Mouse (Mus musculus): ENCODE results near the gene Vmn2r57. TPM values are rescaled to one million over a fixed set of nuclear protein-coding genes. Genes with fewer than 3 reads are reported as not detected.
"Not testable (repeated sequence)": the region's sequence is repeated elsewhere in the genome, so short reads cannot be mapped to it uniquely, and the experiment has no call there.

Vmn2r57 gene
- 0.12 and 0.16 TPM in 2 replicates for polyA plus RNA-seq (2015; fragmentation: Nextera tagmentation; extraction: Ambion mirVana)

GRCm38 (mm10) chr7:41448596-41448995 is at the start of gene Vmn2r57:
Gene Vmn2r57, minus strand, starts transcription at chr7:41448696.
- not testable (repeated sequence) for H3K9me3 ChIP-seq (ENCODE audit: control insufficient read depth, low read length); H3K4me2 ChIP-seq (ENCODE audit: low read depth, low read length); H3K27me3 ChIP-seq (replicated peaks; ENCODE audit: control insufficient read depth, insufficient read depth, low read length); H3K27ac ChIP-seq (ENCODE audit: low read length); H3K4me3 ChIP-seq (ENCODE audit: low read length); ATAC-seq; H3K4me1 ChIP-seq (ENCODE audit: control insufficient read depth, insufficient read depth, low read length); H3K9ac ChIP-seq (ENCODE audit: low read depth, low read length); H3K36me3 ChIP-seq (ENCODE audit: control insufficient read depth, insufficient read depth, low read length)
- WGBS: 81% methylated on average over 1 of the region's 1 CpGs

- Histone ChIP-seq H3K4me3 (ENCODE audit: low read length) (no peak overlapping the region), H3K9me3 (ENCODE audit: control insufficient read depth, low read length) (no peaks in the 10 kb centered on the region)
- 100% methylated on average over 2 of the region's 2 CpGs for WGBS
These were observed 49.4 kb upstream of the Vmn2r57 start for GRCm38 (mm10) chr7:41497871-41498270.

GRCm38 (mm10) chr7:41451864-41452263 is 3.4 kb upstream of the Vmn2r57 start:
- Histone ChIP-seq H3K27me3 (replicated peaks; ENCODE audit: control insufficient read depth, insufficient read depth, low read length) (no peaks in the 10 kb centered on the region), H3K4me2 (ENCODE audit: low read depth, low read length) (no peak overlapping the region), H3K4me1 (ENCODE audit: control insufficient read depth, insufficient read depth, low read length) (no peaks in the 10 kb centered on the region), H3K9me3 (ENCODE audit: control insufficient read depth, low read length) (no peaks in the 10 kb centered on the region), H3K36me3 (ENCODE audit: control insufficient read depth, insufficient read depth, low read length) (no peaks in the 10 kb centered on the region), H3K4me3 (ENCODE audit: low read length) (no peak overlapping the region), H3K27ac (ENCODE audit: low read length) (no peak overlapping the region), H3K9ac (ENCODE audit: low read depth, low read length) (no peak overlapping the region)
- no peak for ATAC-seq
- 7% methylated on average over 10 of the region's 10 CpGs for WGBS

More at GRCm38 (mm10) chr7:41497871-41498270, 49.4 kb upstream of the Vmn2r57 start:
- Histone ChIP-seq H3K4me2 (ENCODE audit: low read depth, low read length) (no peak overlapping the region), H3K27ac (ENCODE audit: low read length) (no peak overlapping the region), H3K27me3 (replicated peaks; ENCODE audit: control insufficient read depth, insufficient read depth, low read length) (no peaks in the 10 kb centered on the region), H3K9ac (ENCODE audit: low read depth, low read length) (no peak overlapping the region), H3K36me3 (ENCODE audit: control insufficient read depth, insufficient read depth, low read length) (0 out of 2 replicates have a peak, but pooled peaks cover 3% of the 10 kb centered on the region), H3K4me1 (ENCODE audit: control insufficient read depth, insufficient read depth, low read length) (0 out of 2 replicates have a peak, but pooled peaks cover 2% of the 10 kb centered on the region)
- ATAC-seq: no peak

DNA sequence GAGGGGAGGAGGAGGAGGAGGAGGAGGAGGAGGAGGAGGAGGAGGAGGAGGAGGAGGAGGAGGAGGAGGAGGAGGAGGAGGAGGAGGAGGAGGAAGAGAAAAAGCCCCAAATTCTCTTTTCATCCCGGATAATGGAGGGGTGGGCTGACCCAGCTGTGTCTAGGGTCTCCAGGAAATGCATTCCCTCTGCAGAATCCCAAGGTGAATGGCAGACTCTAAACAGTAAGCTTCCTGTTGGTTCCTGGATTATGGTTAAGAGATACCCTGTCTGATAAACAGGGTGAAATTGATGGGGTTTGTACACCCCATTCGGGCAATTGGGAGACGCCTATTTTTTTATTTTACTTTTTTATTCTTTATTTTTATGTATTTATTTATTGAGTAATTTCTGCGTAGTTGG is 54.4 kb downstream of the Vmn2r57 start:
- Histone ChIP-seq H3K36me3 (ENCODE audit: control insufficient read depth, insufficient read depth, low read length) (no peaks in the 10 kb centered on the region), H3K4me2 (ENCODE audit: low read depth, low read length) (no peak overlapping the region), H3K27ac (ENCODE audit: low read length) (no peak overlapping the region), H3K4me3 (ENCODE audit: low read length) (no peak overlapping the region), H3K4me1 (ENCODE audit: control insufficient read depth, insufficient read depth, low read length) (no peaks in the 10 kb centered on the region), H3K9ac (ENCODE audit: low read depth, low read length) (no peak overlapping the region), H3K9me3 (ENCODE audit: control insufficient read depth, low read length) (no peaks in the 10 kb centered on the region), H3K27me3 (replicated peaks; ENCODE audit: control insufficient read depth, insufficient read depth, low read length) (no peaks in the 10 kb centered on the region)
- 68% methylated on average over 4 of the region's 4 CpGs for WGBS
- ATAC-seq: no peak

- Histone ChIP-seq H3K27ac (ENCODE audit: low read length) (peak within 1 kb of the TSS; percentile 81), H3K4me1 (ENCODE audit: control insufficient read depth, insufficient read depth, low read length) (no peaks in the 10 kb centered on the region), H3K4me3 (ENCODE audit: low read length) (peak within 1 kb of the TSS; percentile 69), H3K9ac (ENCODE audit: low read depth, low read length) (peak within 1 kb of the TSS; percentile 67), H3K4me2 (ENCODE audit: low read depth, low read length) (peak within 1 kb of the TSS; percentile 54), H3K9me3 (ENCODE audit: control insufficient read depth, low read length) (no peaks in the 10 kb centered on the region), H3K36me3 (ENCODE audit: control insufficient read depth, insufficient read depth, low read length) (no peaks in the 10 kb centered on the region), H3K27me3 (replicated peaks; ENCODE audit: control insufficient read depth, insufficient read depth, low read length) (no peaks in the 10 kb centered on the region)
- WGBS: under 1% methylated on average over 25 of the region's 25 CpGs
- peak; percentile 100 for ATAC-seq
These were observed 55.2 kb downstream of the Vmn2r57 start, which contains the start of gene AI987944 for GRCm38 (mm10) chr7:41393048-41393971. Gene AI987944, minus strand, starts transcription at chr7:41393379.

Other genes with a start within 250 kb of the Vmn2r57 start
- gene AI987944, start 55.3 kb downstream of the Vmn2r57 start, polyA plus RNA-seq (2015; fragmentation: Nextera tagmentation; extraction: Ambion mirVana): 11.8 TPM in 2 replicates
- gene Gm20449, start 50.7 kb upstream of the Vmn2r57 start, polyA plus RNA-seq (2015; fragmentation: Nextera tagmentation; extraction: Ambion mirVana): 0.05 TPM in 1 of 2 replicates, not detected in the other
- gene AW146154, start 51.2 kb upstream of the Vmn2r57 start, polyA plus RNA-seq (2015; fragmentation: Nextera tagmentation; extraction: Ambion mirVana): 9.1 and 10.1 TPM in 2 replicates
- gene Gm6871, start 125.0 kb upstream of the Vmn2r57 start, polyA plus RNA-seq (2015; fragmentation: Nextera tagmentation; extraction: Ambion mirVana): not detected in 2 replicates
- gene 2610021A01Rik, start 150.5 kb upstream of the Vmn2r57 start, polyA plus RNA-seq (2015; fragmentation: Nextera tagmentation; extraction: Ambion mirVana): 7.9 and 8.2 TPM in 2 replicates
- 6.4 and 7.3 TPM in 2 replicates for gene Zfp788, start 184.5 kb upstream of the Vmn2r57 start, polyA plus RNA-seq (2015; fragmentation: Nextera tagmentation; extraction: Ambion mirVana)